ENCODE assay signal across 8 mouse cellular contexts in the genomic region with DNA sequence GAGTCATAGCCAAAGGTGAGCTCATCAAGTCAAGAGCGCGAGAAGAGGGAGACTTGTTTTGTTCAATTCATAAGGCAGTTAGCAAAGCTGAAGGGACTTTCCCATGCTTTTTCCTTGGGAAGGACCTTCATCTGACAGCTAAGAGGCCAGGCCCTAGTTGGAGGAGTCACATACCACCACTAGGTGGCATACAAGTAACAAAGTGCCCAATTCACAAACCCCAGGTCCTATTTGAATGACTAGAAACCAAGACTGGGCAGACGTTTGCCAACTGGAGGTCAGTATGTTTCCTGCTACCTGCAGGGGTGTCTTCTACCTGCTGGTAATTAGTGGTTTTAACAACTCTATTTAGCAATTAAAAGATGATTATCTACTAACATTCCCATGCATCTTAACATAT. TPM values are rescaled to one million over a fixed set of nuclear protein-coding genes. Genes with fewer than 3 reads are reported as not detected.
DNase-seq lines count a peak whose midpoint lies in the region; ATAC-seq and TF ChIP-seq lines count a peak whose summit lies in the region.
"Had no signal": no experiment of that assay in that cellular context is flagged by ENCODE, and none has a peak within 500 bp of the region (broad histone marks: within the 10 kb centered on the region; RNA-seq: fewer than 3 reads in every experiment).

No protein-coding gene starts in this region.

- TF ChIP-seq CTCF in liver, postnatal 0 days (IDR thresholded peaks at IDR 0.05; ENCODE audit: low read depth) = peak; percentile 73

- ATAC-seq in kidney, embryonic 14.5 days (ENCODE audit: low FRiP score, low TSS enrichment) = peak; percentile 44; the same call in 1 of the 2 replicates
- ATAC-seq in liver, postnatal 0 days = no peak

- no peak overlapping the region for H3K4me3 ChIP-seq in kidney, embryonic 14.5 days (ENCODE audit: low read length)
- H3K4me3 ChIP-seq in liver, postnatal 0 days (ENCODE audit: low read depth, low read length) = no peak overlapping the region
- H3K4me3 ChIP-seq: heart, embryonic 15.5 days had no signal

- no peaks in the 10 kb centered on the region for H3K4me1 ChIP-seq in kidney, embryonic 14.5 days (ENCODE audit: control insufficient read depth, insufficient read depth, low read length)
- H3K4me1 ChIP-seq in liver, postnatal 0 days (ENCODE audit: insufficient read depth) = no peaks in the 10 kb centered on the region

- no peaks in the 10 kb centered on the region for H3K36me3 ChIP-seq in kidney, embryonic 14.5 days (ENCODE audit: control insufficient read depth, insufficient read depth, low read length)
- H3K36me3 ChIP-seq in liver, postnatal 0 days (replicated peaks; ENCODE audit: insufficient read depth, low read length) = no peaks in the 10 kb centered on the region
- H3K36me3 ChIP-seq: heart, embryonic 15.5 days had no signal

- H3K27me3 ChIP-seq in kidney, embryonic 14.5 days (ENCODE audit: control insufficient read depth, insufficient read depth, low read length) = peaks cover 13% of the 10 kb centered on the region
- H3K27me3 ChIP-seq in liver, postnatal 0 days (ENCODE audit: insufficient read depth, low read length) = peaks cover 21% of the 10 kb centered on the region

- H3K4me2 ChIP-seq in kidney, embryonic 14.5 days (replicated peaks; ENCODE audit: low read depth, low read length) = no peak overlapping the region
- no peak overlapping the region for H3K4me2 ChIP-seq in liver, postnatal 0 days (ENCODE audit: low read depth, low read length)
- H3K4me2 ChIP-seq: heart, embryonic 15.5 days had no signal

- peak; percentile 16 to 17 for DNase-seq in urinary bladder, postnatal 36 days (ENCODE audit: low spot score in 2 of 2)
- no peak for DNase-seq in urinary bladder, adult 2 months (ENCODE audit: low spot score)
- peak; percentile 79 for DNase-seq in brain, adult 2 months (ENCODE audit: low read depth, low spot score)
- DNase-seq in fibroblast of lung, adult 2 months (ENCODE audit: low read depth) = peak; percentile 22
- no peak for DNase-seq in liver, postnatal 0 days
- DNase-seq in right cerebral cortex, postnatal 25 days = peak; percentile 29

- no peaks in the 10 kb centered on the region for H3K9me3 ChIP-seq in kidney, embryonic 14.5 days (ENCODE audit: control insufficient read depth, low read length)
- H3K9me3 ChIP-seq in liver, postnatal 0 days (ENCODE audit: low read length) = no peaks in the 10 kb centered on the region
- H3K9me3 ChIP-seq: heart, embryonic 15.5 days had no signal

- WGBS in kidney, embryonic 14.5 days = 42% methylated on average over 3 of the region's 3 CpGs
- 38% methylated on average over 3 of the region's 3 CpGs for WGBS in liver, postnatal 0 days (ENCODE audit: insufficient replicate concordance)

- TF ChIP-seq EP300 in liver, postnatal 0 days (IDR thresholded peaks at IDR 0.05; ENCODE audit: low read depth) = no peak

- no peak overlapping the region for H3K9ac ChIP-seq in kidney, embryonic 14.5 days (ENCODE audit: low read depth, low read length)
- no peak overlapping the region for H3K9ac ChIP-seq in liver, postnatal 0 days (replicated peaks)
- H3K9ac ChIP-seq: heart, embryonic 15.5 days had no signal

- no peak overlapping the region for H3K27ac ChIP-seq in kidney, embryonic 14.5 days (ENCODE audit: low read depth, low read length)
- H3K27ac ChIP-seq in liver, postnatal 0 days (ENCODE audit: low read depth) = no peak overlapping the region
- H3K27ac ChIP-seq: heart, embryonic 15.5 days had no signal

RNA-seq across cellular contexts. Expression of a gene that starts 9.7 kb away (rescaled TPM):
- polyA plus RNA-seq in urinary bladder, adult 2 months (2012; rRNA removed) = 0.52 and 1.0 TPM in 2 replicates
- polyA plus RNA-seq in kidney, embryonic 14.5 days (2014; fragmentation: Nextera tagmentation; extraction: Ambion mirVana) = not detected in 2 replicates
- 1.00 and 1.1 TPM in 2 replicates for polyA plus RNA-seq in liver, postnatal 0 days (2015; fragmentation: Nextera tagmentation; extraction: Ambion mirVana)

RNA-seq across cellular contexts. Expression of a gene that starts 12.1 kb away (rescaled TPM):
- not detected in 2 replicates for polyA plus RNA-seq in urinary bladder, adult 2 months (2012; rRNA removed)
- not detected in 2 replicates for polyA plus RNA-seq in kidney, embryonic 14.5 days (2014; fragmentation: Nextera tagmentation; extraction: Ambion mirVana)
- polyA plus RNA-seq in liver, postnatal 0 days (2015; fragmentation: Nextera tagmentation; extraction: Ambion mirVana) = not detected in 2 replicates
- polyA plus RNA-seq: heart, embryonic 15.5 days had no signal

RNA-seq across cellular contexts. Expression of a gene that starts 36.1 kb away (rescaled TPM):
- not detected in 2 replicates for polyA plus RNA-seq in urinary bladder, adult 2 months (2012; rRNA removed)
- polyA plus RNA-seq in kidney, embryonic 14.5 days (2014; fragmentation: Nextera tagmentation; extraction: Ambion mirVana) = not detected in 2 replicates
- not detected in 2 replicates for polyA plus RNA-seq in liver, postnatal 0 days (2015; fragmentation: Nextera tagmentation; extraction: Ambion mirVana)
- polyA plus RNA-seq: heart, embryonic 15.5 days had no signal

RNA-seq across cellular contexts. Expression of a gene that starts 48.7 kb away (rescaled TPM):
- 5.1 and 5.5 TPM in 2 replicates for polyA plus RNA-seq in urinary bladder, adult 2 months (2012; rRNA removed)
- polyA plus RNA-seq in kidney, embryonic 14.5 days (2014; fragmentation: Nextera tagmentation; extraction: Ambion mirVana) = not detected in 2 replicates
- polyA plus RNA-seq in liver, postnatal 0 days (2015; fragmentation: Nextera tagmentation; extraction: Ambion mirVana) = 1.2 TPM in 2 replicates
- polyA plus RNA-seq: heart, embryonic 15.5 days had no signal

Comparison
In these comparisons a context has a peak if more than half of its experiments do, and no peak if none do; other contexts are left out.
1. DNase-seq: peak in urinary bladder, postnatal 36 days (2 of 2), brain, adult 2 months (single experiment), fibroblast of lung, adult 2 months (single experiment) and right cerebral cortex, postnatal 25 days (single experiment); none in urinary bladder, adult 2 months (single experiment) and liver, postnatal 0 days (single experiment).